Mouse (Mus musculus) CH12.LX (cell line): ENCODE data around the gene Cmip. TPM values are rescaled to one million over a fixed set of nuclear protein-coding genes. Genes with fewer than 3 reads are reported as not detected.

Experiments
- DNase-seq: peaks from one replicate; pipeline ENCODE4 v3.0.0-alpha.2; 2013; ENCODE audit errors: extremely low read depth
- H3K27ac ChIP-seq: 2 replicates; pipeline ENCODE4 v1.5.1; 2012; ENCODE audit warnings: low read depth, mild to moderate bottlenecking, control low read depth, moderate library complexity; ENCODE audit not compliant: insufficient read depth
- H3K27me3 ChIP-seq: replicated peaks from 2 replicates; pipeline ENCODE3; 2012; ENCODE audit warnings: inconsistent platforms
- H3K36me3 ChIP-seq, 2 experiments: replicated peaks in 1 of 2; 2 replicates each; pipeline versions ENCODE3 to v1.6.1; 2012; ENCODE audit warnings: inconsistent platforms in 1 of 2, low read length in 1 of 2, mild to moderate bottlenecking in 1 of 2, mixed read lengths in 1 of 2, moderate library complexity in 1 of 2; ENCODE audit not compliant: control insufficient read depth in 1 of 2, insufficient read depth in 1 of 2
- H3K4me1 ChIP-seq, 2 experiments: 2 replicates each; pipeline ENCODE4 v1.6.1; 2012; ENCODE audit warnings: inconsistent platforms in 1 of 2, moderate library complexity in 1 of 2; ENCODE audit not compliant: insufficient read depth in 2 of 2, control insufficient read depth in 1 of 2
- H3K4me2 ChIP-seq: 2 replicates; pipeline ENCODE4 v1.6.1; 2012; ENCODE audit warnings: low read depth, mild to moderate bottlenecking, control low read depth; ENCODE audit not compliant: poor library complexity, insufficient read depth, severe bottlenecking
- H3K4me3 ChIP-seq, 3 experiments: fragments of 150-350 bp in 1 of 3; sonication (generic) in 1 of 3; replicated peaks in 1 of 3; 2 replicates each; pipeline versions ENCODE3 to v1.5.1; 2011 to 2012; ENCODE audit warnings: low read depth in 2 of 3, low read length in 2 of 3, mild to moderate bottlenecking in 2 of 3, moderate library complexity in 2 of 3, control low read depth in 1 of 3, improper control_type of control experiment in 1 of 3, inconsistent platforms in 1 of 3, mixed read lengths in 1 of 3; ENCODE audit not compliant: poor library complexity in 1 of 3
- H3K79me2 ChIP-seq: replicated peaks from 2 replicates; pipeline ENCODE4 v1.6.1; 2012; ENCODE audit warnings: mild to moderate bottlenecking, moderate library complexity; ENCODE audit not compliant: control insufficient read depth, poor library complexity, insufficient read depth, severe bottlenecking; ENCODE audit errors: extremely low read depth
- H3K9ac ChIP-seq: 2 replicates; pipeline ENCODE4 v1.6.1; 2012; ENCODE audit warnings: low read depth, mild to moderate bottlenecking, control low read depth, moderate library complexity; ENCODE audit not compliant: insufficient read depth
- H3K9me3 ChIP-seq: replicated peaks from 2 replicates; pipeline ENCODE3; 2012; ENCODE audit warnings: low read length, inconsistent platforms, mixed read lengths
- BHLHE40 ChIP-seq: IDR thresholded peaks from 2 replicates; pipeline ENCODE4 v1.6.1; 2011; ENCODE audit warnings: mild to moderate bottlenecking, low read depth, low read length, improper control_type of control experiment
- CHD2 ChIP-seq: IDR thresholded peaks from 2 replicates; pipeline ENCODE4 v1.6.1; 2011; ENCODE audit warnings: low read length, improper control_type of control experiment
- EP300 ChIP-seq: IDR thresholded peaks from 2 replicates; pipeline ENCODE4 v1.6.1; 2011; ENCODE audit warnings: low read length, improper control_type of control experiment
- ETS1 ChIP-seq: conservative IDR thresholded peaks from 2 replicates; pipeline ENCODE4 v1.6.1; 2012; ENCODE audit warnings: low read depth, mild to moderate bottlenecking, inconsistent platforms, low read length, improper control_type of control experiment, moderate library complexity
- JUN ChIP-seq: IDR thresholded peaks from 2 replicates; pipeline ENCODE4 v1.6.1; 2011; ENCODE audit warnings: low read depth, mild to moderate bottlenecking, low read length, improper control_type of control experiment, moderate library complexity; ENCODE audit not compliant: insufficient read depth
- JUND ChIP-seq: conservative IDR thresholded peaks from 2 replicates; pipeline ENCODE4 v1.6.1; 2011; ENCODE audit warnings: low read depth, low read length, improper control_type of control experiment
- KAT2A ChIP-seq: IDR thresholded peaks from 2 replicates; pipeline ENCODE4 v1.6.1; 2012; ENCODE audit warnings: low read length, improper control_type of control experiment, inconsistent platforms; ENCODE audit not compliant: insufficient replicate concordance
- MAFK ChIP-seq: IDR thresholded peaks from 2 replicates; pipeline ENCODE4 v1.6.1; 2011; ENCODE audit warnings: low read length, improper control_type of control experiment; ENCODE audit not compliant: insufficient replicate concordance
- MAX ChIP-seq: IDR thresholded peaks from 2 replicates; pipeline ENCODE4 v1.6.1; 2011; ENCODE audit warnings: low read length, improper control_type of control experiment
- MAZ ChIP-seq: IDR thresholded peaks from 2 replicates; pipeline ENCODE4 v1.6.1; 2012; ENCODE audit warnings: low read depth, mild to moderate bottlenecking, inconsistent platforms, low read length, improper control_type of control experiment, moderate library complexity
- MEF2A ChIP-seq: IDR thresholded peaks from 2 replicates; pipeline ENCODE4 v1.6.1; 2014; ENCODE audit warnings: low read depth, mild to moderate bottlenecking, inconsistent platforms, low read length, improper control_type of control experiment, borderline replicate concordance
- NRF1 ChIP-seq: IDR thresholded peaks from 2 replicates; pipeline ENCODE4 v1.6.1; 2014; ENCODE audit warnings: low read depth, mild to moderate bottlenecking, inconsistent platforms, low read length, improper control_type of control experiment, moderate library complexity
- PAX5 ChIP-seq: IDR thresholded peaks from 2 replicates; pipeline ENCODE4 v1.6.1; 2012; ENCODE audit warnings: low read length, inconsistent platforms, mixed read lengths
- POLR2A ChIP-seq: IDR thresholded peaks from 2 replicates; pipeline ENCODE4 v1.6.1; 2011; ENCODE audit warnings: low read depth, mild to moderate bottlenecking, improper control_type of control experiment, low read length
- POLR2AphosphoS2 ChIP-seq: IDR thresholded peaks from 2 replicates; pipeline ENCODE4 v1.6.1; 2011; ENCODE audit warnings: low read depth, low read length, improper control_type of control experiment
- RCOR1 ChIP-seq: conservative IDR thresholded peaks from 2 replicates; pipeline ENCODE4 v1.6.1; 2012; ENCODE audit warnings: low read depth, mild to moderate bottlenecking, inconsistent platforms, low read length, improper control_type of control experiment
- SMC3 ChIP-seq: IDR thresholded peaks from 2 replicates; pipeline ENCODE4 v1.6.1; 2011; ENCODE audit warnings: low read depth, low read length, improper control_type of control experiment
- TBP ChIP-seq: conservative IDR thresholded peaks from 2 replicates; pipeline ENCODE4 v1.6.1; 2011; ENCODE audit warnings: low read depth, low read length, improper control_type of control experiment
- UBTF ChIP-seq: IDR thresholded peaks from 2 replicates; pipeline ENCODE4 v1.6.1; 2012; ENCODE audit warnings: low read depth, mild to moderate bottlenecking, inconsistent platforms, low read length, improper control_type of control experiment, moderate library complexity
- USF1 ChIP-seq: IDR thresholded peaks from 2 replicates; pipeline ENCODE4 v1.6.1; 2014; ENCODE audit warnings: low read depth, mild to moderate bottlenecking, inconsistent platforms, low read length, improper control_type of control experiment
- USF2 ChIP-seq: conservative IDR thresholded peaks from 2 replicates; pipeline ENCODE4 v1.6.1; 2011; ENCODE audit warnings: low read depth, low read length, improper control_type of control experiment
- ZC3H11A ChIP-seq: IDR thresholded peaks from 2 replicates; pipeline ENCODE4 v1.6.1; 2012; ENCODE audit warnings: low read depth, mild to moderate bottlenecking, inconsistent platforms, low read length, improper control_type of control experiment
- ZMIZ1 ChIP-seq: IDR thresholded peaks from 2 replicates; pipeline ENCODE4 v1.6.1; 2012; ENCODE audit warnings: low read depth, mild to moderate bottlenecking, inconsistent platforms, low read length, improper control_type of control experiment
- ZNF384 ChIP-seq: IDR thresholded peaks from 2 replicates; pipeline ENCODE4 v1.6.1; 2012; ENCODE audit warnings: low read depth, low read length, improper control_type of control experiment, inconsistent platforms
- dilution Hi-C: fragments of 300-500 bp; cut with MboI; formaldehyde crosslinking; loops from 2 replicates; pipeline ENCODE4 v1.14.3; 2020; ENCODE audit warnings: low sequenced_read_pairs; ENCODE audit not compliant: extremely low pct_unique_long_range_greater_than_20kb, extremely low pct_ligation_motif_present
- in situ Hi-C: fragments of 300-500 bp; cut with MboI; formaldehyde crosslinking; loops from 3 replicates; pipeline ENCODE4 v1.14.3; 2019; ENCODE audit warnings: low sequenced_read_pairs, low pct_ligation_motif_present, low pct_unique_long_range_greater_than_20kb, mixed read lengths
- polyA plus RNA-seq: library from polyadenylated mRNA; unstranded; fragments of >175 nt; gene quantifications from 2 replicates; pipeline ENCODE4 v1.2.1, GENCODE M21; 2012; ENCODE audit warnings: low read depth; ENCODE audit not compliant: insufficient read length
- total RNA-seq, 2 experiments: library from RNA; depleted of rRNA; stranded (reverse); fragments of 300-350 nt in 1 of 2; fragments of >200 nt in 1 of 2; gene quantifications; 2 replicates each; pipeline ENCODE4 v1.2.3; 2012 to 2014

The Cmip gene
- total and polyA plus RNA-seq, 3 experiments: 5.2 to 39.0 (median 16.5) TPM

DNA sequence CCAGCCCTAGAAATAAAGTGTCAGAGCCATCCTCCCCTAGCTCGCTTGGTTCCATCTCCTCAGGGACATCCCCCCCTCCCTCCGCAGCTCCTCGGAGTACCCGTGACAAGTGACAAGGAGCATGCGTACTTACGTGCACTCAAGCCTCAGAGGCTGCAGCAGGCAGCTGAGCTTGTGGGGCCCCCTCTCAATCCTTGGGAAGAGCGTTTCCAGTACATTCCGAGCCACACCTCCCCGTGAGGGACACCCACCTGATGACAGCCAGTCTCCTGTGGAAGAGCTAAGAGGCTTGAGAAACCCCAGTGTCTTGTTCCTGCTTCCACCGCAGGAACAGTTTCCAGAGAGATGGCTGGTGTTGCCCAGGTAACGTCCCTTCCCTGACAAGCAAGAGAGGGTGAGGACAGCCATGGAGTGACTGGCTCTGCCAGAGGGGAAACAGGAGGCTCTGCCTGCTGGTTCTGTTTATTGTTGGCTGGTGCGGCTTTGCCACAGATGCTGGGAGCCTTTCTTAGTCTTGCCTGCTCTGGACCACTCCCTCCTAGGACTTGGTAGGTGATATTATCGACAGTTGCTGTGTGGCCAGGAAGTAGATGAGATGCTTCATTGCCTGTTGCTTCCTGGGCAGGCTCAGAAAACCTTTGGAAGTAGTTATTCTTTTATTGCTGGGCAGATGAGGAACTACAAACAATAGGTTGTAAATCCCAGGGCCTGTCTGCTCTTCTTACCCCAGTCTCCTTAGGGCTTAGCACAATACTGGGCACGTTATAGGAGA is 147.0 kb downstream of the Cmip start:
- no peak overlapping the region for H3K9ac ChIP-seq
- no peak for DNase-seq
- H3K9me3 ChIP-seq: no peaks in the 10 kb centered on the region
- dilution Hi-C loops: no loop called here
- H3K79me2 ChIP-seq: no peaks in the 10 kb centered on the region
- H3K4me2 ChIP-seq: no peak overlapping the region
- in situ Hi-C loops: no loop called here
- H3K4me1 ChIP-seq: peaks cover 6 to 26% of the 10 kb centered on the region in 2 experiments; a peak in 2 of 4 replicates
- H3K27me3 ChIP-seq: no peaks in the 10 kb centered on the region
- TF ChIP-seq TBP (no peak), MAX (no peak), ETS1 (no peak), MAFK (no peak), RCOR1 (no peak), EP300 (no peak), SMC3 (no peak), ZMIZ1 (no peak), ZNF384 (no peak), ZC3H11A (no peak), CHD2 (no peak)
- H3K36me3 ChIP-seq: peaks cover 8 to 69% of the 10 kb centered on the region in 2 experiments
- H3K27ac ChIP-seq: no peak overlapping the region
- no peak overlapping the region for H3K4me3 ChIP-seq

DNA sequence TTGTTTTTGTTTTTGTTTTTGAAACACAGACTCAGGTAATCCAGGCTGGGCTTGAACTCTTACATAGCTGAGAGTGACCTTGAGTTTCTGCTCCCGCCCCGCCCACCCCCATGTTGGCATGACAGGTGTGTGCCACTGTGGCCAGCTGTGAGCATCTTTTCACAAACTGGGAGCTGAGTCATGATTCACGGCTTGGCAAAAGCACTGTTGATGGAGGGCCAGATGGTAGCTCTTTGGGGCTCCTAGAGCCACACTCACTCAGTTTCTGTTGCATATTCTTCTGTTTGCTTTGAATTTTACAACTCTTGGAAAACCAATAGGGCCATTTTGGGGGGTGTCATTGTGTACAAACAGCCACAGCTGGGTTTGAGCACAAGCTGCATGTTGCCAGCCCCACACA is 149.2 kb downstream of the Cmip start:
- Histone ChIP-seq H3K4me1 (peaks cover 6 to 33% of the 10 kb centered on the region in 2 experiments; a peak in 3 of 4 replicates), H3K27ac (no peak overlapping the region), H3K79me2 (no peaks in the 10 kb centered on the region)
- in situ Hi-C loops: no loop called here
- TF ChIP-seq JUND: no peak
- no peak for TF ChIP-seq TBP
- TF ChIP-seq ETS1: no peak
- no peak for TF ChIP-seq KAT2A
- TF ChIP-seq, all 38 proteins: peak for 0
- Histone ChIP-seq H3K27me3 (no peaks in the 10 kb centered on the region), H3K36me3 (peaks cover 5 to 62% of the 10 kb centered on the region in 2 experiments), H3K9ac (no peak overlapping the region), H3K4me3 (no peak overlapping the region), H3K4me2 (no peak overlapping the region), H3K9me3 (no peaks in the 10 kb centered on the region)
- dilution Hi-C loops: no loop called here
- no peak for DNase-seq

DNA sequence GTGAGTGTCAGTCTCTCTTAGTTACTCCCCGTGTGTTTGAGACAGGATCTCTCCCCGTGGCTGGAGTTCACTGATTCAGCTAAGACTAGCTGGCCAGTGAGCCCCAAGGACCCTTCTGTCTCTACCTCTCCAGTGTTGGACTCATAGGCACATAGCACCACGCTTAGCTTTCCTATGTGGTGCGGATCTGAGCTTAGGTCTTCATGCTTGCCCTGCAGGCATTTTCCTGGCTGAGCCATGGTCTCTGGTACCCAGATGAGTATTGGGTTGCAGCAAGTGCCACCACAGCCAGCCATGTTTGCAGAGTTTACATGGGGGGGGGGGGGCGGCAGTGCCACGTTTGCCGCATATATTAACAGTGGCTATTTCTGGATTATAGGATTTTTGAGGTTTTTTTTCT is 151.8 kb downstream of the Cmip start:
- no peak overlapping the region for H3K4me3 ChIP-seq
- dilution Hi-C loops (no loop called here), in situ Hi-C loops (no loop called here)
- no peak for DNase-seq
- TF ChIP-seq CHD2 (no peak), USF2 (no peak), BHLHE40 (no peak), POLR2AphosphoS2 (no peak), POLR2A (no peak), JUN (no peak), MAFK (no peak), MEF2A (no peak), SMC3 (no peak), MAZ (no peak), PAX5 (no peak), USF1 (no peak), UBTF (no peak), NRF1 (no peak), ETS1 (no peak)
- no peak overlapping the region for H3K9ac ChIP-seq
- H3K79me2 ChIP-seq: no peaks in the 10 kb centered on the region
- no peak overlapping the region for H3K4me2 ChIP-seq
- H3K36me3 ChIP-seq: peaks cover 0 to 69% of the 10 kb centered on the region in 2 experiments
- H3K27ac ChIP-seq: no peak overlapping the region
- peaks cover 4 to 38% of the 10 kb centered on the region in 2 experiments; a peak in 3 of 4 replicates for H3K4me1 ChIP-seq
- no peaks in the 10 kb centered on the region for H3K9me3 ChIP-seq
- H3K27me3 ChIP-seq: no peaks in the 10 kb centered on the region
